Mouse (Mus musculus): ENCODE results near the gene Atg4c. TPM values are rescaled to one million over a fixed set of nuclear protein-coding genes. Genes with fewer than 3 reads are reported as not detected.
A peak's percentile ranks its signal among the peaks of the same experiment; 100 is the strongest.

Gene Atg4c
- polyA plus RNA-seq (2014; fragmentation: Nextera tagmentation; extraction: Ambion mirVana): 6.7 and 16.2 TPM in 2 replicates

- H3K4me3 ChIP-seq (ENCODE audit: low read length): peak within 1 kb of the TSS; percentile 75
- no peaks in the 10 kb centered on the region for H3K27me3 ChIP-seq (ENCODE audit: control insufficient read depth, insufficient read depth, low read length)
- no peaks in the 10 kb centered on the region for H3K9me3 ChIP-seq (ENCODE audit: control insufficient read depth, low read length)
- ATAC-seq (ENCODE audit: low FRiP score, low TSS enrichment): peak; percentile 98
- peak within 1 kb of the TSS; percentile 94 for H3K27ac ChIP-seq (ENCODE audit: low read depth, low read length)
- H3K4me2 ChIP-seq (replicated peaks; ENCODE audit: low read depth, low read length): peak within 1 kb of the TSS; percentile 70
- 0 out of 2 replicates have a peak, but pooled peaks cover 3% of the 10 kb centered on the region for H3K4me1 ChIP-seq (ENCODE audit: control insufficient read depth, insufficient read depth, low read length)
- H3K36me3 ChIP-seq (ENCODE audit: control insufficient read depth, insufficient read depth, low read length): no peaks in the 10 kb centered on the region
- H3K9ac ChIP-seq (ENCODE audit: low read depth, low read length): peak within 1 kb of the TSS; percentile 82
- WGBS: under 1% methylated on average over 50 of the region's 50 CpGs
Measured at GRCm38 (mm10) chr4:99193810-99194582, at the start of gene Atg4c. Atg4c (plus strand) TSS chr4:99193934.

DNA sequence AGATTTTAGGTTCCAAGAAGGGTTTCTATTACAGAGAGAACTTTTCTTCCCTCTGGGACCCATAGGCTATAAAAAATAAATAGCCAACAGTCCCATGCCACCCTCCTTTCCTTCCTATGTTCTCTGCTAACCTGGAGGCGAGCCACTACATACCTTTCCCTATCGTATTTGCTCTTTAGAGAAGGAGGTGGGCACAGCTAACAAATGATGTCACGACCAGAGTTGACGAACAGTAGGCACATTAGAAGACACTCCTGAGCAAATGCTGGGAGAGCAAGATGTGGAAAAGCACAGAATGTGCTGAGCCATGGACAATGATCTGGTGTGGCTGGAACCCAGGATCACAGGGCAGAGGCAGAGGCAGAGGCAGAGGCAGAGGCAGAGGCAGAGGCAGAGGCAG, 42.3 kb upstream of the Atg4c start:
- no peak for ATAC-seq (ENCODE audit: low FRiP score, low TSS enrichment)
- Histone ChIP-seq H3K4me3 (ENCODE audit: low read length) (no peak overlapping the region), H3K27me3 (ENCODE audit: control insufficient read depth, insufficient read depth, low read length) (no peaks in the 10 kb centered on the region), H3K9me3 (ENCODE audit: control insufficient read depth, low read length) (no peaks in the 10 kb centered on the region), H3K4me2 (replicated peaks; ENCODE audit: low read depth, low read length) (no peak overlapping the region), H3K4me1 (ENCODE audit: control insufficient read depth, insufficient read depth, low read length) (no peaks in the 10 kb centered on the region), H3K9ac (ENCODE audit: low read depth, low read length) (no peak overlapping the region), H3K27ac (ENCODE audit: low read depth, low read length) (peak overlapping the region; percentile 39; the same call in 1 of the 2 replicates), H3K36me3 (ENCODE audit: control insufficient read depth, insufficient read depth, low read length) (no peaks in the 10 kb centered on the region)
- WGBS: 89% methylated on average over 4 of the region's 4 CpGs

DNA sequence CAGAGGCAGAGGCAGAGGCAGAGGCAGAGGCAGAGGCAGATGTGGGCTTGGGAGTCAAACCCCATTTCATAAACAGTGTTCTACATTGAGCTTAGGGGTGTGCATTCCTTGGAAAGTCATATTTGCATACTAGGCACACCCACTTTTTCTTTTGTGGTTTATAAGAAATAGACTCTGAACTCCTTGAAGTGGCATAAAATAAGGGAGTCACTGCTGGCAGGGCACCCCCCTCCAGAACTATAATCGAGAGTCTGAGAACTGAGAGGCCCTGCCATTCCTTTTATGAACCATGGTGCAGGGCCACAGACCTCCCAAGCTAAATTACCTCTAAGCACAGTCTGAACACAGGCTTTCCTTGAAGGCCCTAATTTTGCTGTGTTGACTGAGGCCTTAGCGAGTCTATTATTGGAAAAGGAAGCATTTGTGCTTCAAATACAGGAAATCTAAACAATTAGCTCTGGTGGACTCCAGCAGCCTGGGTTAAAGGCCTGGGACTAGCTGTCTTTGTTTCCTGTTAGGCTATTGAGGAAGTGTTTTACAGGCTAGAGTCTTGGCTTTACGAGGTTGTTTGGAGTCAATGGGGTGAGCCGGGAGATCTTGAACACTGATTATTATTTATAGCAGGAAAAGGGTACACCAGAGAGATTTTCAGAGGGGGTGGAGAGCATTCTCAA, 41.7 kb upstream of the Atg4c start:
- peak; percentile 68; the same call in 1 of the 2 replicates for ATAC-seq (ENCODE audit: low FRiP score, low TSS enrichment)
- 8% methylated on average over 4 of the region's 4 CpGs for WGBS
- Histone ChIP-seq H3K4me3 (ENCODE audit: low read length) (no peak overlapping the region), H3K4me1 (ENCODE audit: control insufficient read depth, insufficient read depth, low read length) (no peaks in the 10 kb centered on the region), H3K9ac (ENCODE audit: low read depth, low read length) (no peak overlapping the region), H3K9me3 (ENCODE audit: control insufficient read depth, low read length) (no peaks in the 10 kb centered on the region), H3K36me3 (ENCODE audit: control insufficient read depth, insufficient read depth, low read length) (no peaks in the 10 kb centered on the region), H3K27me3 (ENCODE audit: control insufficient read depth, insufficient read depth, low read length) (no peaks in the 10 kb centered on the region), H3K4me2 (replicated peaks; ENCODE audit: low read depth, low read length) (no peak overlapping the region), H3K27ac (ENCODE audit: low read depth, low read length) (peak overlapping the region; percentile 39; the same call in 1 of the 2 replicates)

DNA sequence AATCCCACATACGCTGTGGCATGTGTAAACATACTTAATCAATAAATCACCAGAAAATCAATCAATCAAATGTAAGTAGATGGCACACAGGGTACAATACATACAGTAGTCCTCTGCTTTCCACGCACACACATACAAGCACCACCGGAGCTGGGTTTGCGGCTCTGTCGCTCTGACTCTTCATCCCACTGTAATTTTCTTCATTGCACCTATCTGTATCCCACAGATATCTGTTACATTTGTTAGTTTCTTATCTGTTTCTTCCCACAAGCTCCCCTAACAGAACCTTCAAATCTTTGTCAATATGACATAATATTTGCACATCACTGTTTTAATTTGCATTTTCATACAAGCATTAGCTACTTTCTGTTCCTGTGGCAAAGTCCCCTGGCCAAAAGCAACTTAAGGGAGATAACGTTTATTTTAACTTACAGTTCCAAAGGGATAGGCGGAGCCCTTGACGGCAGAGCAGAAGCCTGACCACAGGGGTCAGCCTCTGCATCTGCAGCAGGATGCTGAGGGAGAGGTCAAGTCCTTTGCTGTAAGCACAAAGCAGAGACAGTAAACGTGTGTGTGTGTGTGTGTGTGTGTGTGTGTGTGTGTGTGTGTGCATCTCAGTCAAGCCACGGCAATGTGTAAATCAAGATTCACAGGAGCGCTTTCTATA, 37.0 kb upstream of the Atg4c start:
- H3K9me3 ChIP-seq (ENCODE audit: control insufficient read depth, low read length): no peaks in the 10 kb centered on the region
- no peak overlapping the region for H3K9ac ChIP-seq (ENCODE audit: low read depth, low read length)
- 59% methylated on average over 11 of the region's 11 CpGs for WGBS
- ATAC-seq (ENCODE audit: low FRiP score, low TSS enrichment): no peak
- peaks cover 9% of the 10 kb centered on the region for H3K4me1 ChIP-seq (ENCODE audit: control insufficient read depth, insufficient read depth, low read length)
- no peak overlapping the region for H3K4me3 ChIP-seq (ENCODE audit: low read length)
- H3K27ac ChIP-seq (ENCODE audit: low read depth, low read length): no peak overlapping the region
- no peak overlapping the region for H3K4me2 ChIP-seq (replicated peaks; ENCODE audit: low read depth, low read length)
- no peaks in the 10 kb centered on the region for H3K36me3 ChIP-seq (ENCODE audit: control insufficient read depth, insufficient read depth, low read length)
- H3K27me3 ChIP-seq (ENCODE audit: control insufficient read depth, insufficient read depth, low read length): no peaks in the 10 kb centered on the region

DNA sequence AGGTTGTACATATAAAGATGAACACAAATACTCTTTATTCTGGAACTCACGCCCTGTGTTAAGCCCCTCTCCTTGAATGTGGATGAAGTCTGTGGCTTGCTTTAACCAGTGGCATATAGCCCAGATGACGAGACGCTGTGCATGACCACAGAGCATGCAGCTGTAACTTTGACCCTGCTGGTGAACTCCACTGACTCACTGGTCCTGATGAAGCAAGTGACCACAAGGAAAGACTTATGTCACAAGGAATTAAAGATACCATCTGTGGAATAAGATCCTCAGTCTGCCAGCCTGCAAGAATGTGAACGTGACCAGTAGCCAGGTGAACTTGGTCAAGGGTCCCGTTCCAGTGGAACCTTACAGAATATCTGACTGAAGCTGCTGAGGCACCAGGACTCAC, 35.2 kb upstream of the Atg4c start:
- WGBS: 84% methylated on average over 5 of the region's 5 CpGs
- H3K9me3 ChIP-seq (ENCODE audit: control insufficient read depth, low read length): no peaks in the 10 kb centered on the region

DNA sequence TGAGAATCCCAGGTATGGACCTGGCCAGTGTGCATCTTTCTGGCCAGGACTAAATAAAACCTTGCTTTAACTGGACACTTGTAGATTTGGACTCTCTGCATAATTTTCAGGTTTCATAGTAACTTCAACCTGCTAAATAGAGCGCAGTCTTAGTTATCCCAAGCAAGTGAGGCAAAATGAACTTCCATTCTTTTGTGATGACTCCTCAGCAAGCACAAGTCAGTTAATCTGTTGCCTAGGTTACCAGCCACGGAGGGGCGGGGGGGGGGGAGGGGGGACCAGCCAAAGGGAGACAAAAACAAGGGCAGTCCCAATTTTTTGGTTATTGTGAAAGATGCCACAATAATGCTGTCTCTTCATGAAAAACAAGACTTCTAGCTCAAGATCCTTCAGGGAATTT, 33.3 kb upstream of the Atg4c start:
- H3K9ac ChIP-seq (ENCODE audit: low read depth, low read length): no peak overlapping the region
- no peak for ATAC-seq (ENCODE audit: low FRiP score, low TSS enrichment)
- no peaks in the 10 kb centered on the region for H3K9me3 ChIP-seq (ENCODE audit: control insufficient read depth, low read length)
- 25% methylated on average over 3 of the region's 3 CpGs for WGBS
- H3K27ac ChIP-seq (ENCODE audit: low read depth, low read length): no peak overlapping the region
- H3K4me3 ChIP-seq (ENCODE audit: low read length): no peak overlapping the region
- no peaks in the 10 kb centered on the region for H3K36me3 ChIP-seq (ENCODE audit: control insufficient read depth, insufficient read depth, low read length)
- H3K4me1 ChIP-seq (ENCODE audit: control insufficient read depth, insufficient read depth, low read length): peaks cover 16% of the 10 kb centered on the region
- H3K4me2 ChIP-seq (replicated peaks; ENCODE audit: low read depth, low read length): no peak overlapping the region
- H3K27me3 ChIP-seq (ENCODE audit: control insufficient read depth, insufficient read depth, low read length): no peaks in the 10 kb centered on the region

More for the DNA sequence above, 35.2 kb upstream of the Atg4c start:
- Histone ChIP-seq H3K4me3 (ENCODE audit: low read length) (no peak overlapping the region), H3K27ac (ENCODE audit: low read depth, low read length) (no peak overlapping the region), H3K4me2 (replicated peaks; ENCODE audit: low read depth, low read length) (no peak overlapping the region), H3K4me1 (ENCODE audit: control insufficient read depth, insufficient read depth, low read length) (peaks cover 16% of the 10 kb centered on the region), H3K9ac (ENCODE audit: low read depth, low read length) (no peak overlapping the region), H3K27me3 (ENCODE audit: control insufficient read depth, insufficient read depth, low read length) (no peaks in the 10 kb centered on the region), H3K36me3 (ENCODE audit: control insufficient read depth, insufficient read depth, low read length) (no peaks in the 10 kb centered on the region)
- ATAC-seq (ENCODE audit: low FRiP score, low TSS enrichment): no peak

GRCm38 (mm10) chr4:99160899-99161298, 32.8 kb upstream of the Atg4c start:
- Histone ChIP-seq H3K9me3 (ENCODE audit: control insufficient read depth, low read length) (no peaks in the 10 kb centered on the region), H3K9ac (ENCODE audit: low read depth, low read length) (no peak overlapping the region), H3K4me3 (ENCODE audit: low read length) (no peak overlapping the region), H3K4me2 (replicated peaks; ENCODE audit: low read depth, low read length) (no peak overlapping the region), H3K36me3 (ENCODE audit: control insufficient read depth, insufficient read depth, low read length) (no peaks in the 10 kb centered on the region), H3K27me3 (ENCODE audit: control insufficient read depth, insufficient read depth, low read length) (no peaks in the 10 kb centered on the region), H3K27ac (ENCODE audit: low read depth, low read length) (peak overlapping the region; percentile 59; the same call in 1 of the 2 replicates), H3K4me1 (ENCODE audit: control insufficient read depth, insufficient read depth, low read length) (peaks cover 16% of the 10 kb centered on the region)
- no peak for ATAC-seq (ENCODE audit: low FRiP score, low TSS enrichment)
- 62% methylated on average over 5 of the region's 5 CpGs for WGBS

GRCm38 (mm10) chr4:99161457-99161971, 32.2 kb upstream of the Atg4c start:
- peak overlapping the region; percentile 59; the same call in 1 of the 2 replicates for H3K27ac ChIP-seq (ENCODE audit: low read depth, low read length)
- ATAC-seq (ENCODE audit: low FRiP score, low TSS enrichment): peak; percentile 44; the same call in 1 of the 2 replicates

More at GRCm38 (mm10) chr4:99161457-99161971, 32.2 kb upstream of the Atg4c start:
- H3K4me2 ChIP-seq (replicated peaks; ENCODE audit: low read depth, low read length): no peak overlapping the region
- no peaks in the 10 kb centered on the region for H3K9me3 ChIP-seq (ENCODE audit: control insufficient read depth, low read length)
- H3K27me3 ChIP-seq (ENCODE audit: control insufficient read depth, insufficient read depth, low read length): no peaks in the 10 kb centered on the region
- H3K9ac ChIP-seq (ENCODE audit: low read depth, low read length): peak overlapping the region; percentile 18; the same call in 1 of the 2 replicates
- H3K36me3 ChIP-seq (ENCODE audit: control insufficient read depth, insufficient read depth, low read length): no peaks in the 10 kb centered on the region
- H3K4me3 ChIP-seq (ENCODE audit: low read length): no peak overlapping the region
- 5% methylated on average over 6 of the region's 6 CpGs for WGBS
- peaks cover 16% of the 10 kb centered on the region for H3K4me1 ChIP-seq (ENCODE audit: control insufficient read depth, insufficient read depth, low read length)
